Mouse (Mus musculus) pancreas, adult 10 weeks (tissue): ENCODE data around the gene Tubb3. TPM values are rescaled to one million over a fixed set of nuclear protein-coding genes. Genes with fewer than 3 reads are reported as not detected.

ENCODE experiments used
- polyA plus RNA-seq: library from polyadenylated mRNA; stranded (reverse); fragments of 350-450 nt; fragmentation: Illumina TruSeq; extraction: RNeasy Lipid Tissue Mini Kit (QIAGEN cat#74804); gene quantifications from one replicate; pipeline ENCODE4 v1.2.3, GENCODE M21; 2015; ENCODE audit warnings: low read depth, low replicate concordance; ENCODE audit not compliant: insufficient read depth

Tubb3 gene
- 2.2 TPM for polyA plus RNA-seq

DNA sequence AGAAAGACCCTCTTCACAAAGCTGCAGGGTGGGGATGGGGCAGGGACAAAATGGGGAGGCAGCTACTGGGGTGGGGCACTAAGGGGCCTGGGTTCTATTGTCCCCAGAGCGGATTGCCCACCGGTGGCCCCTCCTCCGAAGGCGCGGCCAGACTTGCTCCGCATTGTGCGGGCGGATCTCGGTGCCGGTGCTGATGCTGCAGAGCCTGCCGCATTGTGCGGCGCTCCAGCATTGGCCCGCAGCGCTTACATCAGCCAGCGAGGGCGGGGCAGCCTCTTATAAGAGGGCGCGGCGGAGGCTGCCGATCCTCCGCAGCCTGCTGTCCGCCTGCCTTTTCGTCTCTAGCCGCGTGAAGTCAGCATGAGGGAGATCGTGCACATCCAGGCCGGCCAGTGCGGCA, at the start of gene Tubb3:
TSS of gene Tubb3 (plus strand) at position 179 of the 400 bp plus-strand sequence.

DNA sequence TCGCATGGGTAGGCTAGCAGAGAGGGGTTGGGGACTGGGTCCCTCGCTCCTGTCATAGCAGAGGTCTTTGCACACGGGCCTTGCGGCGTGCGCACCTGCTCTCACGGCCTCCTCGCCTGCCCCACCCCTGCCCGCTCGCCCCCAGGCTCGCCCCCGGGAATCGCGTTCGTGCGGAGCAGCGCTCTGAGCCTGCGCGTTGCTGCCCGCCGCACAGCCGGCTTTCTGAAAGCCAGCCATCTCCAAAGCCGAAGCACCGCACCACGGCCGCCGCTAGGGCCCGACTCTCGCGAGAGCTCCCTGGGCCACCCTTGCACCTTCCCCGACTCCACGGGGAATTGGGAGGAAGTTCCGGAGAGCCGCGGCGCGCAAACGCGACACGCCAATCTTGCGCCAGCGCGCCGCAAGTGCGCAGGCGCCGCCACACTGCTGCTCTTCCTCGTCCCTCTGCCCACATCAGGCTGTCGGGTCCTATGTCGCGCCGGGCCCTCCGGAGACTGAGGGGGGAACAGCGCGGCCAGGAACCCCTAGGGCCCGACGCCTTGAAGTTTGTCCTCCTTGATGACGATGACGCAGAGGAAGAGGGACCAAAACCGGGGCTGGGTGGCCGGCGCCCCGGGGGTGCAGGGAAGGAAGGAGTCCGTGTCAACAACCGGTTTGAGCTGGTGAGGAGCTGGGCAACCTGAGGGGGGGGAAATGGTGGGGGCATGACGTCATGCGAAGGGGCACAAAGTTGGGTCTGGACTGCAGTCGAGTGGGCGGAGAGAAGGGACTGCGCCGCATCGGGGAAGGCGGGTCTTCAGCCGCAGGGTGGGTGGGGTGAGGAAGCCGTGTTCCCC, 37.6 kb upstream of the Tubb3 start, which contains the start of gene Tcf25:
TSS of gene Tcf25 (plus strand) at position 351 of the 836 bp plus-strand sequence.

DNA sequence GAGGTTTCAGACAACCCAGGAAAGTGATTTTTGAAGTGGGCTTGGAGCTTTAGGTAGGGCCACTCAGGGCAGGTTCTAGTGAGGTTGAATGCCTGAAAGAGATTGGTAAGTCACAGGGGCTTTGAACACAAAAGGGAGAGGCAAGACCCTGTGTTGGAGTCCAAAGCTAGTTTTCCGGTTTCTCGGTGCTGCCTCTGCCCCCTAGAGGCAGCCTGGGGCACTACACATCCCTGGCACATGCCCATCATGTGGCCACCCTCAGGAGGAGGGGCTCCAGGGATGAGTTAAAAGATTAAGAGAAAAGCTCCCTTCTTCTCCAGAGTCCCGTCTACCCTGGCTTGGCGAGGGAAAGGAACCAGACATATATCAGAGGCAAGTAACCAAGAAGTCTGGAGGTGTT, 4.4 kb upstream of the Tubb3 start, which contains the start of gene Mc1r:
TSS of gene Mc1r (plus strand) at position 322 of the 400 bp plus-strand sequence.

DNA sequence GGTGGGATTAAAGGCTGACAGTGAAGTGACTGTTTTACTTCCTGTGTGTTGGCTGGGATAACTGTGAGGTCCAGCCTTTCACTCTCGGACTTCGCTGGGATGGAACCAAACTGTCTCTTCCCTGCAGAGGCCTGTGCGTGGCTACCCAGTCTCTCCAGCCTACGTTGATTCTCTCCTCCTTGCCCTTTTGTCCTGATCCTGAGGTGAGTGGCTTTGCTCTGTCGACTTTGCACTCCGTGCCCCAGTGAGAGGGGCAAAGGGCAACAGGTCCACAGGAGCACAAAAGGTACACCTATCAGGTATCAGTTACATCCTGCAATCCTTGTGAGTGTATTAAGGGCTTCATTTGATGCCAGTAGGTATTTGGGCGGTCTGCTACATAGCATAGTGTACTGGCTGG, 12.2 kb downstream of the Tubb3 start, which contains the start of gene Def8:
TSS of gene Def8 (plus strand) at position 87 of the 400 bp plus-strand sequence.

Other genes starting within 250 kb of the Tubb3 start
- gene Dpep1, start 225.2 kb upstream of the Tubb3 start, polyA plus RNA-seq = 28.5 TPM
- 31.5 TPM for gene Chmp1a, start 198.7 kb upstream of the Tubb3 start, polyA plus RNA-seq
- 0.44 TPM for gene Spata33, start 198.6 kb upstream of the Tubb3 start, polyA plus RNA-seq
- gene Cdk10, start 186.6 kb upstream of the Tubb3 start, polyA plus RNA-seq = 27.2 TPM
- 3.5 TPM for gene Spata2l, start 175.2 kb upstream of the Tubb3 start, polyA plus RNA-seq
- 8.5 TPM for gene Zfp276, start 157.2 kb upstream of the Tubb3 start, polyA plus RNA-seq
- 6.1 TPM for gene Vps9d1, start 157.1 kb upstream of the Tubb3 start, polyA plus RNA-seq
- gene Fanca, start 92.8 kb upstream of the Tubb3 start, polyA plus RNA-seq = 1.6 TPM
- gene Spire2, start 78.7 kb upstream of the Tubb3 start, polyA plus RNA-seq = 1.4 TPM
- gene Tcf25, start 37.7 kb upstream of the Tubb3 start, polyA plus RNA-seq = 131 TPM
- gene Mc1r, start 4.3 kb upstream of the Tubb3 start, polyA plus RNA-seq = not detected
- gene Def8, start 12.1 kb downstream of the Tubb3 start, polyA plus RNA-seq = 5.9 TPM
- 10.5 TPM for gene Afg3l1, start 66.5 kb downstream of the Tubb3 start, polyA plus RNA-seq
- gene Dbndd1, start 104.0 kb downstream of the Tubb3 start, polyA plus RNA-seq = not detected
- gene Gas8, start 107.4 kb downstream of the Tubb3 start, polyA plus RNA-seq = 3.3 TPM
- gene Rhou, start 242.5 kb downstream of the Tubb3 start, polyA plus RNA-seq = 17.9 TPM